Mouse (Mus musculus) bone marrow, adult 2 months (tissue): ENCODE measurements around the gene Stat5a.

ENCODE experiments used
- CTCF ChIP-seq: fragments of 200-500 bp; IDR thresholded peaks from 2 replicates; pipeline ENCODE4 v1.5.1; 2011; ENCODE audit warnings: low read length, control low read depth; ENCODE audit not compliant: control insufficient read depth, insufficient read depth
- POLR2A ChIP-seq: fragments of 200-500 bp; IDR thresholded peaks from 2 replicates; pipeline ENCODE4 v1.6.1; 2011; ENCODE audit warnings: low read depth, mild to moderate bottlenecking, control low read depth, low read length, borderline replicate concordance; ENCODE audit not compliant: control insufficient read depth

DNA sequence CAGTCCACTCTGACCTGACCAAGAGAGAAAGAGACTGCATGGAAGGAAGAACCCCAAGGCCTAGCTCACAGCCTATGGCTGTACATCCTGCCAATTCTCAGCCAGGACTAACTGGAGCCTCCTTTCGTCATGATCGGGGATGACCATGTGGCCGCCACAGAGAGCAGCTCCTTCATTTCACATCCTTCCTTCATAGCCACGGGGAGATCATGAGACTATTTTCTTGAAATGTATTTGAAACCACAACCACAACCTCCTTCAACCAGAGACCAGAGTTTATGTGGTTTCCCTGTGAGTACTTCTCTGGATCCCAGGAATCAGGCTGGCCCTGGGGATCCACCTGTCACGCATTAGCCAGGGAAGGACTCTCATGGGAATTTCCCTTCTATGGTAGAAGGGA is 6.1 kb upstream of the Stat5a start:
- TF ChIP-seq POLR2A (no peak), CTCF (no peak)
